Mouse (Mus musculus) kidney, postnatal 4 days (tissue): ENCODE data around the gene Lrba.
A peak's percentile ranks its signal among the peaks of the same experiment; 100 is the strongest.

Experiments
- DNase-seq, 2 experiments: peaks; one replicate each; pipeline ENCODE4 v3.0.0; 2021; ENCODE audit warnings: mixed read lengths in 2 of 2

The Lrba gene

GRCm38 (mm10) chr3:86761095-86762035 is 536.9 kb downstream of the Lrba start:
- peak; percentile 79 to 85 for DNase-seq

GRCm38 (mm10) chr3:86762036-86762415 is 537.5 kb downstream of the Lrba start:
- DNase-seq, result no peak

GRCm38 (mm10) chr3:86762456-86762855 is 538.0 kb downstream of the Lrba start:
- DNase-seq, result no peak

DNA sequence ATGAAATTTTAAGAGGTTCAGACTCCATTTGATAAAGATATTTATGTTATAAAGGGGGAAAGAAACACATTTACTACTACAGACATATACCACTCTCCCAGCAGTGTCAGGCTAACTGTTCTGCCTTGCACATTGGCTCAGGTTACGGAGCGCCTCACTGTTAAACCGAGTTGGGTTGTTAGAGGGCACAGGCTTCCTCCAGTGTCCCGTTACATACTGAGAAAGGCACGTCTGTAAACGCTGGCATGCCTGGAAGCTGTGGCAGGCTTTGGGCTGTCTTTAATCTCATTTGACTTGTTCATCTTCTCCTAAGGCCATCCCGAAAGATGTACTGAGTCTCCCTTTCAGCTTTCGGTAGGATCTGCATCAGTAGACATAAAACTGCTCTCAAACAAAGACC is 544.1 kb downstream of the Lrba start:
- DNase-seq, result no peak

- DNase-seq, result no peak
These were observed 544.5 kb downstream of the Lrba start for GRCm38 (mm10) chr3:86768969-86769368.

DNA sequence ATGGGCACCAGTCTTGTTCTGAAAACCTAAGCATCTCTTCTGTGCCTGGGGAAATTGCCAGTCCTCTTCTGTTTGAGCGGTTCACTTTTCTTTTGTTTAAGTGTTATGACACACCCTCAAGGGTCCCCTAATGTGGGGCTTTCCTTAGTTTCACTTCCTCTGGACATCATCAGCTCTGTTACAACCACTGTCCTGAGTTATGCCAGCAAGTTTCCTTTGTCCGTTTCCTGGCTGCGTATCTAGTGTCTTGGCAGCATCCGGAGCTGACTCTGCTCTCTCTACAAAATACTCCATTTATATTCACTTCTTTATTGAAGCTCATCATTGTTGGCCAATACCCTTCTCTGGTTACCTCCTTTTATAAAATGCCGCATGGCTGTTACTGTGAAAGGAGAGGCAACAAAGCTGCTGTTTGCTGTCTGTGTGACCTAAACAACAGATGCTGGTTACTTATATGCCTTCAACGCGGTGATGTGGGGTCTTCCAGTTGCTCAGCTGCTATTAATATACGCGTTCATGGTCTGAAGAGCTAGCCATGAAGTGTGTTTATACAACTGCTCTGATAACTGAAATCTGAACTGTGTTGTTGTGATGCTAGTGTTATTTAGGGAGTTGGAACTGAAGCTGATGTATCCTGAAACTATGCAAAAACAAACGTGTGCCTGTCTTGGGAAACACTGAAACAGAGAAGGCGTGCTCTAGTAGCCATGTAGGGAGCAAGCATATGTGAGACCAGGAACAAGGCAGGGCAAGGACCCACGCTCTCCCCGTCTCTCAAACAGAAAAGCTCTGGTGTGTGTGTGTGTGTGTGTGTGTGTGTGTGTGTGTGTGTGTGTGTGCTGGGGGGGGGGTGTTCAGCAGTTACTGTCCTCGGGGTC is 550.3 kb downstream of the Lrba start:
- DNase-seq, result no peak

- no peak for DNase-seq
These were observed 551.0 kb downstream of the Lrba start for GRCm38 (mm10) chr3:86775444-86775828.

- DNase-seq, result no peak
These were observed 555.2 kb downstream of the Lrba start for GRCm38 (mm10) chr3:86779704-86780103.

- no peak for DNase-seq
These were observed 559.6 kb downstream of the Lrba start for GRCm38 (mm10) chr3:86784051-86784450.

DNA sequence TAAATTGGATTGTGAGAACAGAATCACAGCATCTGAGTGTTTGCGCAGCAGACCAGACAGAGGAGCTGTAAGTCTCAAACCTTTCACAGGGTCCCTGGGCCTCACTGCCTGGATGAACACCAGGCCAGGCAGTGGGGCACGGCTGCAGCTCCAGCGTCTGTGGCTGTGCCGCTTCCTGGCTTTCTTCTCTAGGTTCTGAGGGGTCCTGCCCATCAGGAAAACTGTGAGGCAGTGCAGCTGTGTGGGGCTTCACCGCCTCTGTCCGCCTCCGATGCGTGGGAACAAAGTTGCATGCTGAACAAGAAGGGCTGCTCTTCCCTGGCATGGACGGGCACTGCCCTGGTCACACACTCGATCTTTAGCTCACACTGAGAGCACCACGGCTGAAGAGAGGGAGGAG is 560.5 kb downstream of the Lrba start:
- DNase-seq, result peak in 1 of 2 experiments; percentile 32

GRCm38 (mm10) chr3:86786280-86786679 is 561.8 kb downstream of the Lrba start:
- DNase-seq, result no peak

- peak; percentile 38 to 49 for DNase-seq
These were observed 562.4 kb downstream of the Lrba start for GRCm38 (mm10) chr3:86786845-86787351.

DNA sequence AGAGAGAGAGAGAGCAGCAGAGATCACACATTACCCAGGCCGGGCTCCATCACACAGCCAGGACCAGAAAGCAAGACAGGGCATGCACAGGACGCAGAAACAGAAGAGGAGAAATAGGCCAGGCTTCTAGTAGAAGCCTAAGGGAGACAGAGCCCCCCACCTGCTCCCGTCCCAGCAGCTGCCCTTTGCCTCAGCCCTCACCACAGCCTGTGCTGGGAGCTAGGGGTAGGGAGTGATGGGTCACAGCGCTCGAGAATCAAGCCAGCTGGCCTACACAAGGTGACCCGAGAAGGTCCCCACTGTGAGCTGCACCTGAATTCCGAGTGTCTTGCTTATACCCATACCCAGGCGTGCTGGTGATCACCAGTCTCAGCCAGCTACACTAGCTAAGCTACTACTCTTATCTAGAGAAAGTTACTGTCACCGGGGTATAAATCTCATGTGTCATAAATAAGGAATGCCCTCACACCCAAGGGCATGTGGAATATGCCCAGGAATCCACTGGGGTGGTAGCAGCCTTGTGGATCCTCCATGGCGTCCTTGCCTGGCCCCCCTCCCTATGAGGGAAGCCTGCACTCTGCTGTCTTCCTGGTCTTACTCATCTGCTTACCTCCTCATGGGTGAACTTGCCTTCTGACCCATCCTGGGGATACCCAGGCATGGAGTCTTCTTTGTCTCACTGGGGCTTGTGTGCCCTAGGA is 563.1 kb downstream of the Lrba start:
- no peak for DNase-seq

GRCm38 (mm10) chr3:86788711-86789110 is 564.2 kb downstream of the Lrba start:
- DNase-seq, result peak; percentile 70 to 81

GRCm38 (mm10) chr3:86789752-86790151 is 565.3 kb downstream of the Lrba start:
- no peak for DNase-seq

GRCm38 (mm10) chr3:86793264-86793663 is 568.8 kb downstream of the Lrba start:
- DNase-seq, result peak; percentile 48 to 55

DNA sequence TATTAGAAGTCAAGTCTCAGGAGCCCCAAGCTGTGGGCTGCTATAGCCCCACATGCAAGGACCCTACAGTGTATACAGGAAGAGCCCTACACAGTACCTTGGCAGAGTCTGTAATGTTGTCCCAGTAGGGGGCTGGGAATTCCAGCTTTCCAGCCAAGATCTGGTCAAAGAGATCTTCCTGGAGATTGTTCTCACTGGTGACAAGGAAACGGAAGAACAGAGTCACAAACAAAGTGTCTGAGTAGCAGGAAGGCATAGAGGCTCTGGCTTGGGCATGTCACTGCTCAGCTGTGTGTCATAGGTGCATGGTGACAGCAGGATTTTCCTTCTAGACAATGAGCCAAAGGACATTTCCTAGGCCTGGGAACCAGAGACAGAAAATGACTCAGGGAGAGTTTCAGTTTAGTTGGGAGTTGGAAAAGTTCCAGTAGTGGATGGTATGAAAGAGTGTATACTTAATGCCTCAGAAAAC is 569.3 kb downstream of the Lrba start:
- DNase-seq, result peak in 1 of 2 experiments; percentile 51

- no peak for DNase-seq
These were observed 572.2 kb downstream of the Lrba start for GRCm38 (mm10) chr3:86796716-86797115.

GRCm38 (mm10) chr3:86797871-86798460 is 573.5 kb downstream of the Lrba start:
- DNase-seq, result no peak

GRCm38 (mm10) chr3:86799041-86799440 is 574.6 kb downstream of the Lrba start:
- DNase-seq, result no peak

- no peak for DNase-seq
These were observed 576.4 kb downstream of the Lrba start for GRCm38 (mm10) chr3:86800841-86801240.

DNA sequence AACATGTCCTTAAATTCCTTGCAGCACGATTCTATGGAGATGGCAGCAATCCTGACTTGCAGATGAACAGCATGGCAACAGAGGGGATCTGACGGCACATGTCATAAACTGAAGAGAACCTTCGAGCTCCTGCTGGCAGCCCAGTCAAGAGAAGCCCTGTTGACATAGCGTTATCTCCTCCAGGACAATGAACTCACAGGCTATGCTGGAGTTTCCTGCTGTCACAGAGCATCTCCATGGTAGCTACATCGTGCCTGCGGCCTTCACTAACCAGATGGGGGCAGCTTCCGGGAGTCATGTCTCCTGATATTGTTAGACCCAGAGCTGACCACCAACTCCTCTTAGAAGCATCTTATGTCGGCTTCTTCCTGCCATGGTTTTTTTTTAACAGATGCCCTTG is 578.3 kb downstream of the Lrba start:
- no peak for DNase-seq
